Mouse (Mus musculus) adrenal gland (tissue): ENCODE results near the gene Mycbp2.

Source experiments
- intact Hi-C: fragments of 180-260 bp; cut with DNase I; formaldehyde crosslinking; loops from one replicate; pipeline ENCODE4 v1.15.1; 2025

Mycbp2 gene

GRCm38 (mm10) chr14:103077272-103078005 is 269.2 kb downstream of the Mycbp2 start:
- intact Hi-C loops = no loop called here

- intact Hi-C loops = no loop called here
Observed at GRCm38 (mm10) chr14:103075166-103075565, 271.4 kb downstream of the Mycbp2 start.

- intact Hi-C loops = no loop called here
Observed at GRCm38 (mm10) chr14:103073825-103074224, 272.8 kb downstream of the Mycbp2 start.

DNA sequence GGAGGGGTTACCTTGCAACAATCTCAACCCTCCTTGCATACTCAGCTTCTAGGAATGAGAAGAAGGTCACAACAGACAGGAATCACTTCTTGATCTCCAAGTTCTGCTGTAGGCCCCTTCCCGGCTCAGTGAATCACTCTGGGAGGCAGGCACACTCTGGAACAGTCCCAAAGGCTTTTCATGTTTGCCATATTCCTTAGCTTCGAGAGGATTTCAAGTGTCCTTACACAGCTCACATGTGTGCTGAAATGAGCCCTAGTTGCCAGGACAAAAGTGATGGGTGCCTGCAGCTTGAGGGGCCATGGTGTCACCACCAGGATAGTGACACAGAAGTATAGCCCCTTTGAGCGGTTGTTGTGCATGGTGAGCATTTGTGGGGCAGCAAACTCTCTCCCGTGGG is 273.9 kb downstream of the Mycbp2 start:
- intact Hi-C loops = no loop called here

- intact Hi-C loops = no loop called here
Observed at GRCm38 (mm10) chr14:103071471-103071870, 275.1 kb downstream of the Mycbp2 start.

DNA sequence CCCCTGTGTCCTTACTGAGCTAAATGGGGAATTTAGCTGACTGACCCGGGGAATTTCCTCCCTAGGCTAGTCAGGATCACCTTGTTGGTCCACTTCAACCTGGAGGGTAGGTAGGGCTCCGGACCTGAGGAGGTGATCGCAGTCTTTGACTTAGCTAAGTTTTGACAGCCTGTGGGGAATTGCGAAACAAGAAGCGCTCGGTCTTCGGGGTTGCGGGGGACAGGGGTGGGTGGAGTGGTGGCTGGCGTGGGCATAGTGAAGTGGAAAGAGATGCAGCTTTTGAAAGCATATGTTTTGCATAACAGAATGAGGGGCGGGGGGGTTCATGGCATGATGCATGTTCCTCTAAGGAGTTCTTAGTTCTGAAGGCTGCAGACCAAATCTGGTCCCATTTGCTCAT is 275.8 kb downstream of the Mycbp2 start:
- intact Hi-C loops = loop anchor here (1.0 kb wide), 1 partner anchor 28 kb away; no protein-coding TSS in a partner anchor

DNA sequence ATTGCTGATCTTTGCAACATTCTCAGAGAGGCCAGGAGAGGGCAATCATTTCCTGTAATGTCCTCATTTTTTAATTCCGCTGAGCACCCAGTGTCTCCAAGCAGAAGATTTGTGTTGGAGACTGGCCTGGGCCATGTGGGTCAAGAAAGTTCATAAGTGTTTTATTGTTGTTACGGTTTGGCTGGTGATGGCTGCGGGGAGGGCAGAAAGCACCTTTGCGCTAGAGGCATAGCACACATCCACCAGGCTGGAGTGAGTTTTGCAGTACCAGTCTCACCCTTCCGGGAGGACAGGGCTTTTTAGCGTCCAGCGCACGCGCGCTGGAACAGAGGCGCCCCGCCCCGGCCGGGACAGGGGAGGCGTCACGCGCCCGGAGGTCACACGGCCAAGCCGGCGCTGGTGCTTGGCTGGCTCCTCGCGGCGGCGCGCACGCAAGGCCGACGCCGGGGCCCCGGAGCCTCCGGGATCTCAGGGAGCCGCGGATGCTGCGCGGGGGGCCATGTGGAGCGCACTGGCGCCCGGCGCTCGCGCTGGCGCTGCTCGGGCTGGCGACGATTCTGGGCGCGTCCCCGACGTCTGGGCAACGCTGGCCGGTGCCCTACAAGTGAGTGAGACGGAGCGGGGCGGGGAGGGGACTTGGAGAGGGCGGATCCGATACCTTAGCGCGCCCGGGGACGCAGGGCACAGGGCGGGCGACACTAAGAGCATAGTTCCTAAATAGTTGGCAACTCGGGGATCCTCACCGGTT is 276.6 kb downstream of the Mycbp2 start, which contains the start of gene Cln5:
Gene Cln5, plus strand, starts transcription at position 353 of the 748 bp plus-strand sequence.
- intact Hi-C loops = loop anchor here (1.0 kb wide), 1 partner anchor 28 kb away; no protein-coding TSS in a partner anchor

DNA sequence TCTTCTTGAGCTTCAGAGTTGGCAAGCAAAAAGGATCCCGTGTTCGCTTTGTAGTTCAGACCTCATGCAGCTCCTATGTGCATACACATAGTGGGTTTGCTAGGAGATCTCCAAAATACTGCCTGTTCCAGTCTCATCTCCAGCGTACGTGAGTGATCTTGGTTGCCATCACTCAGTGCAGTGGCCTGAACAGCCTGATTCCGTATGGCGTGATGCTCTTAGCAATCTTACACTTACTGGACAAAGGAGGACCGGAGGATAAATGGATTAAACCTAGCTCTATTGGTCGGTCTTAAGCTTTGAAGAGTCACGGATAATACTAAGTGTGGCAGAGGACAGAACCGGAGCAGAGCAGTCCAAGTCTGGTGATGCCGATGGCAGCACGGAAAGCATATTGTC is 277.1 kb downstream of the Mycbp2 start:
- intact Hi-C loops = no loop called here

DNA sequence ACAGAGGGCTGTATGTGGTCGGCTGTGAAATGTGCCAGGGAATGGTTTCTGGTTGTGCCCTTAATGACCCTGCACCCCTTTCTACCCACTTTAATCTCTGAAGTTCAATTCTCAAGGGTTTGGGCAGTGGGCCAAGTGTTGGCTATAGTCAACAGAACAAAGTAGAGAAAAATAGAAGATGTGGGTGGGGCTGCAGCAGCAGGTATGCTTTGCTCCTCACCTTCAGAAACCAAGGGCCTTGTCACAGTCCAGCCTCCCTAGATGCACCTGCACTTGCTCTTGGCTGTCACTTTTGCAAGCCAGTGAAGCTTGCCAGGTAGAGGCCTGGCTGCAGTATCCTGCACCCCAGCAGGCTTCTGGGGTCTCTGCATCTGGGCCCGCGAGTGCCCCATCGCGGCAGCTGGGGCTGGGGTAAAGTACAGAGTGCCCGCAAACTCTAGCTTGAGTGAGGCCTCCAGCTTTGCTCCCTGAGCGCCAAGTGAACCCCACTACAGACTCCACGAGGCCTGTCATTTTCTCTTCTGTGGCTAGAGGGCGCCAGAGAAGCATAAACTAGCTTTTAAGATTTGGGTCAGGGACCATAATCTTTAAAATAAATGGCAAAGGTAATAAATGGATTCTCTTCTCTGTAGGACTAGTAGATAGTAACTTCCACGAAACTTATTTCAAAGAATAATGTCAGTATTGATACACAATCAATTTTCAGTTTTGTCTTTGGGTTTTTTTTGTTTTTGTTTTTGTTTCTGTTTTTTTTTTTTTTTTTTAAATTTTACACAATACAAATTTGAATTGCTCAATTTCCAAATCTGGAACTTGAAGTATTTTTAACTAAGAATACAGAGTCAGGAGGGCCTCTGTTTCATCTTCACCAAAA is 281.1 kb downstream of the Mycbp2 start:
- intact Hi-C loops = no loop called here
